Mouse (Mus musculus) layer of hippocampus, adult 2 months (tissue): ENCODE results near the gene Cables2. TPM values are rescaled to one million over a fixed set of nuclear protein-coding genes. Genes with fewer than 3 reads are reported as not detected.

Experiments
- DNase-seq, 2 experiments: peaks; one replicate each; pipeline ENCODE4 v3.0.0; 2022; ENCODE audit warnings: low spot score in 2 of 2
- H3K27ac ChIP-seq: fragments of 200-600 bp; 2 replicates; pipeline ENCODE4 v1.8.1; 2022
- H3K4me3 ChIP-seq: fragments of 200-600 bp; 2 replicates; pipeline ENCODE4 v1.8.1; 2022; ENCODE audit warnings: mild to moderate bottlenecking
- CTCF ChIP-seq: fragments of 200-600 bp; conservative IDR thresholded peaks from 2 replicates; pipeline ENCODE4 v1.8.1; 2022; ENCODE audit warnings: antibody characterized with exemption, mild to moderate bottlenecking, moderate library complexity
- total RNA-seq, 2 experiments: library from RNA; stranded (reverse); gene quantifications; 2 replicates each; pipeline ENCODE4 v1.2.3; 2021

The Cables2 gene
- total RNA-seq, 2 experiments from 2014 or later: 31.6 to 37.5 TPM

GRCm38 (mm10) chr2:180257963-180258865, 15.1 kb downstream of the Cables2 start:
- peak overlapping the region; percentile 94 for H3K27ac ChIP-seq
- DNase-seq: no peak
- peak overlapping the region; percentile 71 for H3K4me3 ChIP-seq
- TF ChIP-seq CTCF: no peak

DNA sequence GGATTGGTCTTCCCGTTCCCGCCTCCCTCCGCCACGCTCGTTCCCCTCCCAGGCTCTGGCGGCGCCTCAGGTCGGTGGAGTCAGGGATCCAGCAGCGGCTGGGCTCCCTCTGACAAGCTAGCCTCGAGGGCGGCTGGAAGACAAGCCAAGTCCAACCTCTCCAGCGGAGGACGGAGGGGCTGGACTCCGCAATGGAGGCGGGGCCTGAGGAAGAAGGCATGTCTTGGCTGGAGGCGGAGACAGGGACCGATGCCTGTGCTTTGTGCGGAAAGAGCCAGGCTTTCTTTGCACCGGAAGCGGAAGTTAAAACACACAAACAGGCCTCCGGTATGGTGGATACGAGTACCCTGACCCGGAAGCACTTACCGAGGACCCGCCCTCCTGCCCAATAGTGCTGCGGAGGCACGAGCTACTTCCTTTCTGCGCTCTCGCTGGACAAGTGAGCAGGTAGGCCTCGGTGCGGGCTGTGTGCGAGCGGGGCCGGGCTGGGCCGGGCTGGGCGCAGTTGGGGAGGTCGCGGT, 16.2 kb downstream of the Cables2 start, which contains the start of gene Rps21:
Rps21 (plus strand) TSS at position 377 of the 521 bp plus-strand sequence.
- DNase-seq: peak; percentile 94 to 99
- no peak for TF ChIP-seq CTCF
- peak within 1 kb of the TSS; percentile 71 for H3K4me3 ChIP-seq
- peak within 1 kb of the TSS; percentile 94 for H3K27ac ChIP-seq

DNA sequence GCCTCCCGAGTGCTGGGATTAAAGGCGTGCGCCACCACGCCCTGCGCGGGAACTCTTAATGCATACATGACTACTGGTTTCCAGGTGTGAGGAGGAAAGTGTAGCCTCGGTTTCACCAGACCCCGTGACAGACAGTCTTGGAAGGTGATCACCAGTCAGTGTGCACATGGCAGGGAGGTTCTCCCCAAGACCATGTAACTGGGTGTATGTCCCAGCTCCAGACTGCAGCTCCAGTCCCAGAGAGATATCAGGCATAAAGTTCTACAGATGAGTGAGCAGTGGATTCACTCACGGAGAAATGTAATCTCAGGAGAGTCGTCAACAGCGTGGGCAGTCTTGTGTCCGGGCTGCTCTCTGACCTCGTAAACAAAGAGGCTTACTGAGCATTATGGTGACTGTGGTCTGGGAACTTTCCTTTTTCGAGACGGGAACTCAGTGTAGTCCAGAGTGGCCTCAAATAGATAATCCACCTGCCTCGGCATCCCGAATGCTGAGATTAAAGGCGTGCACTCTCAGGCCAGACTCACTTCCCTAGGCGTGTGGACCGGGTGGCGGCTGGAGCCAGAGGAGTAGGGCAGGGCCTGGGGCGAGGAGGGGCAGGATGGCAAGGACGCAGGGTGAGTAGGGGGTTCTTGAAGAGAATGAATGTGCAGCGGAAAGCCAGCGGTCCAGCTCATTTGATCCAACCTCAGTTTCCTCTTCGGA, 16.8 kb downstream of the Cables2 start:
- DNase-seq: no peak

GRCm38 (mm10) chr2:180255701-180256100, 17.6 kb downstream of the Cables2 start:
- no peak for DNase-seq
- Histone ChIP-seq H3K27ac (no peak overlapping the region), H3K4me3 (no peak overlapping the region)
- TF ChIP-seq CTCF: no peak

More for the DNA sequence above, 16.8 kb downstream of the Cables2 start:
- Histone ChIP-seq H3K27ac (peak overlapping the region; percentile 94), H3K4me3 (peak overlapping the region; percentile 71)
- no peak for TF ChIP-seq CTCF

GRCm38 (mm10) chr2:180254436-180255209, 18.7 kb downstream of the Cables2 start:
- no peak for DNase-seq
- Histone ChIP-seq H3K4me3 (no peak overlapping the region), H3K27ac (no peak overlapping the region)
- TF ChIP-seq CTCF: no peak

DNA sequence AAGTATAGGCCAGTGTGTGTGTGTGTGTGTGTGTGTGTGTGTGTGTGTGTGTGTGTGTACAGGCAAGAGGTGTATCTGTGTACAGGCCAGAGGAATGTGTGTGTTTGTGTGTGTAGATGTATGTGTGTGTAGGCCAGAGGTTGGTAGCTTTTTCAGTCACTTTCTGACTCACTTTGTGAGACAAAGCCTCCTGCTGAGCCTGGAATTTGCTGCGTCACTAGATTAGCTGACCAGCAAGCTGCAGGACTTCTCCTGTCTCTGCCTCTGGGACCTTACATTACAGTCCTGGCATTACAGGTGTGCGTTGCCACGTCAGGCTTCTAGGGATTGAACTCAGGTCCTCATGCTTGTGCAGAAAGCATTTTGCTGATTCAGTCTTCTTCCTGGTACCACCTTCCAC, 21.5 kb downstream of the Cables2 start:
- no peak overlapping the region for H3K27ac ChIP-seq
- no peak for DNase-seq
- H3K4me3 ChIP-seq: no peak overlapping the region
- no peak for TF ChIP-seq CTCF

DNA sequence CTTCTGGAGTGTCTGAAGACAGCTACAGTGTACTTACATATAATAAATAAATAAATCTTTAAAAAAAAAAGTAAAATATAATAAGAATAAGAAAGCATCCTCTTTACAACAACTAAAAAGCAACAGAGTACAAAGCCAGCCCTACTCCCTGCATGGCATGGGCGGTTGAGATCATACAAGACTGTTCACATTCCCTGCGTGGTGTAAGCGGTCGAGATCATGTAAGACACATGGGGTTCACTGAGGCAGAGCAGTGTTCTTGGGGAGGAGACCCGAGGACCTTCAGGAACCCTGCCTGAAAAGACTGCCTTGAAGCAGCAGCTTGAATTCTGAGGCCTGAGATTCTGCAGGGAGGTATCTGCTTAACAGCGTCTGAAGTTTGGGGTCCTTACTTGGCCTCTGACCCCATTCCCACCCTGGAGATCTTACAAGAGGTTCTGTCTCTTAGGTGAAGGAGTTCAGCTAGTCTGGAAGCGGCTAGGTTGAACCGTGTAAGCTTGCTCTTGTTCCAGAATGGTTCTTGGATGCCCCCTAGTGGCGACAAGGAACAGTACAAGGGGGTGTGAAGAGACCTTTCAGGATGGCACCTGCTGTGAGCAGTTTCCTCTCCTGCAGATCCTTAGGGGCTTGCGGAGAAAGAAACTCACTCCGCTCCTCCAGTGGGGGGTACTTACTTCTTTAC, 22.2 kb downstream of the Cables2 start:
- H3K27ac ChIP-seq: 0 out of 2 replicates have a peak overlapping the region, but pooled peaks have one; percentile 32
- DNase-seq: peak; percentile 87
- H3K4me3 ChIP-seq: no peak overlapping the region
- peak; percentile 99 for TF ChIP-seq CTCF

DNA sequence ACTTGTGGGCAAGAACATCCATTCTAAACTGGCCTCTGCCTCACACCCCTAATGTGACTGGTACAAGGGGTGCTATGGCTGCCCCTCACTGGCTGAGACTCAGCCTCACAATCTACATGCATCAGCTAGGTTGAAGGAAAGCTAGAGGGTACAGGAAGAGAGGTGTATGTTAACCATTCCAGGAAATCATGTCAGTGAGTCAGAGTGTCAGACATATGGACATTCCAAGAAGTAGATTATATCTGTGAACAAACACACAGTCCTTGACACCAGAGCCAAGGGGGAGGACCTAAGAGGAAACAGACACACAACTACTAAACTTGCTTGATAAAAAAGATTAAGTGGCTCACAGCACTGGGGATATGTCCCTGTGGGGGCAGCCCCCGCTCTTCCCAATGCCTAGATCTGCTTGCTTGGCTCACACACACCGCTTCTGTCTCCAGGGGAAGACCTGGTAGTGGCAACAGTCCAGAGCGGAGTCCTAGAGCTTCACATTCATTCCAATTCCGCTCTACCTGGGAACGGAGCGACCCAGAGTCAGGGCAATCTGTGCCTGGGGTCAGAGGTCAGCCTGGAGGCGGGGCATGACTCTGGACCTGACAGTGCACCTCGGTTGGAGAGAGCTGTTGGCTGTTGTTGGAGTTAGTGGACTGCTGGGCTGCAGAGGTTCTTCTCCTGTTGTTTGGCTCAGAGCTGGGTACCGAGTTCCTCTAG, 24.2 kb downstream of the Cables2 start:
- no peak for TF ChIP-seq CTCF
- Histone ChIP-seq H3K27ac (no peak overlapping the region), H3K4me3 (no peak overlapping the region)
- DNase-seq: no peak

- Histone ChIP-seq H3K4me3 (no peak overlapping the region), H3K27ac (no peak overlapping the region)
- TF ChIP-seq CTCF: no peak
- DNase-seq: no peak
Observed at GRCm38 (mm10) chr2:180247916-180248315, 25.4 kb downstream of the Cables2 start.

- Histone ChIP-seq H3K27ac (no peak overlapping the region), H3K4me3 (no peak overlapping the region)
- TF ChIP-seq CTCF: no peak
- DNase-seq: no peak
Observed at GRCm38 (mm10) chr2:180243108-180243507, 30.2 kb downstream of the Cables2 start.

DNA sequence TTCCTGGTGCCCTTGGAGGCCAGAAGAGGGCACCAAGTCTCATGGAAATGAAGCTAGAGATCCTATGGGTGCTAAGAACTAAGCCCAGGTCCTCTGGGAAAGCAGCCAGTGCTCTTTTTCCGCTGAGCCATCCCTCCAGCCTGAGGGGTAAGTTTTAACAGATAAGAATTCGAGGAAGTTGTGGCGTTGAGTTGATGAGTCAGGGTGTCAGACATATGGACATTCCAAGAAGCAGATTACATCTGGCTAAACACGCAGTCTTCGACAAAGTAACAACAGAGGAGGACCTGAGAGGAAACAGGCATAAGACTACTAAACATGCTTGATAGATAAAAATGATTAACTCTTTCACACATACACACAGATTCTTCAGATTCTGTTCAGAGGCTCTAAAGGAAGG, 34.7 kb downstream of the Cables2 start:
- DNase-seq: no peak
- Histone ChIP-seq H3K4me3 (no peak overlapping the region), H3K27ac (no peak overlapping the region)
- TF ChIP-seq CTCF: no peak
